Mouse (Mus musculus) forebrain, embryonic 11.5 days (tissue): ENCODE measurements around the gene Wnt1. TPM values are rescaled to one million over a fixed set of nuclear protein-coding genes. Genes with fewer than 3 reads are reported as not detected.

ENCODE experiments used
- ATAC-seq: fragments of 200-750 bp; cut with Nextera tagmentation; replicated peaks from 2 replicates; pipeline ENCODE4 v1.8.0; 2017; ENCODE audit warnings: moderate TSS enrichment; ENCODE audit not compliant: low FRiP score
- DNase-seq: peaks from one replicate; pipeline ENCODE4 v3.0.0-alpha.2; 2017; ENCODE audit warnings: low spot score
- H3K27ac ChIP-seq: fragments of 300-500 bp; sonication (generic); 2 replicates; pipeline ENCODE4 v1.5.1; 2014; ENCODE audit warnings: low read depth, low read length
- H3K27me3 ChIP-seq: fragments of 300-500 bp; sonication (generic); 2 replicates; pipeline ENCODE4 v1.6.1; 2014; ENCODE audit warnings: mild to moderate bottlenecking, low read length, mixed read lengths; ENCODE audit not compliant: control insufficient read depth, insufficient read depth
- H3K36me3 ChIP-seq: fragments of 300-500 bp; sonication (generic); 2 replicates; pipeline ENCODE4 v1.6.1; 2014; ENCODE audit warnings: mild to moderate bottlenecking, low read length, moderate library complexity, mixed read lengths; ENCODE audit not compliant: control insufficient read depth, insufficient read depth
- H3K4me1 ChIP-seq: fragments of 300-500 bp; sonication (generic); replicated peaks from 2 replicates; pipeline ENCODE4 v1.6.1; 2014; ENCODE audit warnings: low read length, mixed read lengths; ENCODE audit not compliant: control insufficient read depth, insufficient read depth
- H3K4me2 ChIP-seq: fragments of 300-500 bp; sonication (generic); 2 replicates; pipeline ENCODE4 v1.6.1; 2014; ENCODE audit warnings: low read depth, mild to moderate bottlenecking, low read length, moderate library complexity, mixed read lengths; ENCODE audit not compliant: severe bottlenecking
- H3K4me3 ChIP-seq: fragments of 300-500 bp; sonication (generic); 2 replicates; pipeline ENCODE4 v1.5.1; 2014; ENCODE audit warnings: low read depth, low read length
- H3K9ac ChIP-seq: fragments of 300-500 bp; sonication (generic); 2 replicates; pipeline ENCODE4 v1.6.1; 2014; ENCODE audit warnings: low read length
- H3K9me3 ChIP-seq: fragments of 300-500 bp; sonication (generic); 2 replicates; pipeline ENCODE4 v1.6.1; 2016; ENCODE audit warnings: low read length, mixed read lengths; ENCODE audit not compliant: control insufficient read depth
- WGBS: fragments of 180-500 bp; shearing (Covaris S2); extraction: QIAGEN DNeasy Blood & Tissue Kit; methylation state at CpG from one replicate; pipeline ENCODE4 v1.1.7; 2014; 5-methylcytosine and 5-hydroxymethylcytosine counted together
- polyA plus RNA-seq: library from polyadenylated mRNA; unstranded; fragments of >200 nt; fragmentation: Nextera tagmentation; extraction: Ambion mirVana; gene quantifications from 2 replicates; pipeline ENCODE4 v1.2.1, GENCODE M21; 2014

Wnt1 gene
- polyA plus RNA-seq, 1 experiment from 2014 or later, result 0.68 TPM

GRCm38 (mm10) chr15:98754125-98754524, 35.5 kb upstream of the Wnt1 start:
- WGBS, result 92% methylated on average over 2 of the region's 2 CpGs
- no peak overlapping the region for H3K4me2 ChIP-seq
- no peaks in the 10 kb centered on the region for H3K27me3 ChIP-seq
- H3K4me3 ChIP-seq, result no peak overlapping the region
- ATAC-seq (no peak), DNase-seq (no peak)
- no peak overlapping the region for H3K27ac ChIP-seq
- H3K9me3 ChIP-seq, result no peaks in the 10 kb centered on the region
- no peak overlapping the region for H3K9ac ChIP-seq
- H3K4me1 ChIP-seq, result peaks cover 1% of the 10 kb centered on the region; the same call in 1 of the 2 replicates
- H3K36me3 ChIP-seq, result no peaks in the 10 kb centered on the region; the same call in 1 of the 2 replicates

DNA sequence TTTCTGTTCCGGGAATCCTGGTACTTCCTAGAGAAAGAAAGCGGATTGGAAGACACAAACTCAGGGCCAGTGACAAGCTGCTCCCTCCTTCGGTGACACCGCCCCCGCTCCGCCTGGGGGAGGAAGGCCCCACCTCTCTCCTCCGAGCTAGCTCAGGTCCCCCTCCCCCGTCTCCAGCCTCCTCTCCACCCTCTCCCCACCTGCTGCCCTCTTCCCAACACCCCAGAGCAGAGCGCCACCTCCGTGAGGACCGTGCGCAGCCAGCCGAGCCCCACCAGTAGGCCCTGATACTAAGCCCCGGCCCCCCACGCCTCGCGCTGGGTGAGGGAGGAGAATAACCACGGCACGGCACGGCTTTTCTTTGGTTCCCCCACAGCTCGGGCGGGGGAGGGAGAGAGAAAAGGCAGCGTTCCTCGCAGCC, 27.4 kb upstream of the Wnt1 start:
- Histone ChIP-seq H3K4me1 (peaks cover 6% of the 10 kb centered on the region), H3K9me3 (no peaks in the 10 kb centered on the region), H3K27me3 (peaks cover 14% of the 10 kb centered on the region), H3K4me3 (peak overlapping the region; percentile 98), H3K27ac (peak overlapping the region; percentile 75; the same call in 1 of the 2 replicates), H3K4me2 (peak overlapping the region; percentile 80), H3K9ac (peak overlapping the region; percentile 93), H3K36me3 (no peaks in the 10 kb centered on the region; the same call in 1 of the 2 replicates)
- WGBS, result 0% methylated on average over 23 of the region's 24 CpGs
- peak; percentile 80 for ATAC-seq
- DNase-seq, result peak; percentile 87

DNA sequence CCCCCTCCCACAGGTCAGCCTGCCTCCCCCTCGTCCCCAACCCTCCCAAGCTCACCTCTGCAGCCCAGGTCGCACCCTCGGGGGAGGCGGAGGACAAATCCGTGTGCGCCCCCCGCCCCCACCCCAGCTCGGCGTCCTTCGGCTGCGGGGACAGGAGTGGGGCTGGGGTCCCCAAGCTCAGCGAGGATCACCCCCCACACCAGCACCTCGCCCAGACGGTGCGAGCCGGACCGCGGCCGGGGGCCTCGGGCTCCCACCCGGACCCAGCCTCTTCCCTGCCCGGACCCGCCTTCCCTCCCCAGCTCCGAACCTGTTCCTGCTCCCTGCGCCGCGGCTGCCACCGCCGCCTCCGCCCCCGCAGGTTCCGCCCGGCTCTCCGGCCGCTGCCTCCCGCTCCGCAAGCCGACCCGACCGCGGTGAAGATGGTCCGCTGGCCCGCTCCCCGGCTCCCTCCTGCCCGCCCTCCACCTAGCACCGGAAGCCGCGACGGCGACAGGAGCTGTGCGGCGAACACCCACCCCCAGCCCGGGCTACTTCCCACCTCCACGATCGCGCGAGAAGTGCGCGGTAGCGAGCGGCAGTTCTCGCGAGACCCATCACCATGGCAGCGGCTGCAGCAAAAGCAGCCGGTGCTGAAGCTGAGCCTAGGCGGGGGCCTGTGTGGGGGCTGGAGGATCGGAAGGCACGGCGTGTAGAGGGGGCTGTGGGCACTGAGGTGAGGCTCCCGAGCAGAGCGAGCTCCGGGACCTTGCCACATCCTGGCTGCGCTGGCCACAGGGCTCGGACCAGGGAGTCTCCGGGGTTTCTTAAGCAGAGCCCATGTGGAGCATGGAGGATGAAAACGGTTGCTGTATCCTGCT, 26.8 kb upstream of the Wnt1 start, which contains the start of gene Arf3:
Arf3 (minus strand) TSS at position 545 of the 860 bp plus-strand sequence.
- Histone ChIP-seq H3K27ac (peak within 1 kb of the TSS; percentile 75), H3K36me3 (no peaks in the 10 kb centered on the region; the same call in 1 of the 2 replicates), H3K27me3 (peaks cover 14% of the 10 kb centered on the region), H3K4me2 (peak within 1 kb of the TSS; percentile 80), H3K4me1 (peaks cover 6% of the 10 kb centered on the region), H3K4me3 (peak within 1 kb of the TSS; percentile 98), H3K9me3 (no peaks in the 10 kb centered on the region), H3K9ac (peak within 1 kb of the TSS; percentile 93)
- ATAC-seq (peak; percentile 95), DNase-seq (peak; percentile 98)
- under 1% methylated on average over 59 of the region's 76 CpGs for WGBS

- no peak for DNase-seq
- no peak overlapping the region for H3K4me2 ChIP-seq
- H3K27ac ChIP-seq, result no peak overlapping the region
- H3K36me3 ChIP-seq, result no peaks in the 10 kb centered on the region
- H3K4me3 ChIP-seq, result no peak overlapping the region
- peaks cover 33% of the 10 kb centered on the region for H3K27me3 ChIP-seq
- H3K9me3 ChIP-seq, result no peaks in the 10 kb centered on the region
- 69% methylated on average over 4 of the region's 4 CpGs for WGBS
- H3K9ac ChIP-seq, result no peak overlapping the region
- H3K4me1 ChIP-seq, result peaks cover 6% of the 10 kb centered on the region
- no peak for ATAC-seq
Observed at GRCm38 (mm10) chr15:98765929-98766328, 23.7 kb upstream of the Wnt1 start.

DNA sequence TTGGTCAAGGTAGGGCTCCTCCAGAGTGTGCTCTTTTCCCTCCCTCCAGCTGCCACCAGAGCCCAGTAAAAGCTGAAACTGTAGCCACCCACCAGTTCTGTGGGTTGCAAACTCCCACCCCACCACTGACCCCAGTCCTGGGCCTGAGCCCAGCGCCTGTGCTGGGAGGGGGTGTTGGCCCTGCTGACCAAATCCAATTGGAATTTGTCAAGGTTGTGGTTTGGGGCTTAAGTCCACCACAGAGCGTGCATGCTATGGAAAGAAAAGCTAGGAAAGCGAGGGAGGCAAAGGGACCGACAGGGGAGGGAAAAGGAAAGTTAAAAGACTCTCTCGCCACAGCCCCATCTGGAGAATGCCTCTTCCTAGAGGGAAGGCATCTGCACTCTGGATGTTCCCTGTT, 21.4 kb upstream of the Wnt1 start:
- WGBS, result 25% methylated on average over 5 of the region's 5 CpGs
- Histone ChIP-seq H3K27ac (no peak overlapping the region), H3K27me3 (peaks cover 56% of the 10 kb centered on the region), H3K4me1 (peaks cover 7% of the 10 kb centered on the region; the same call in 1 of the 2 replicates), H3K36me3 (no peaks in the 10 kb centered on the region), H3K4me3 (no peak overlapping the region), H3K9me3 (no peaks in the 10 kb centered on the region), H3K9ac (no peak overlapping the region), H3K4me2 (no peak overlapping the region)
- DNase-seq, result no peak
- no peak for ATAC-seq

GRCm38 (mm10) chr15:98771813-98772425, 17.7 kb upstream of the Wnt1 start:
- ATAC-seq (no peak), DNase-seq (no peak)
- 2% methylated on average over 12 of the region's 12 CpGs for WGBS
- Histone ChIP-seq H3K36me3 (no peaks in the 10 kb centered on the region), H3K27ac (no peak overlapping the region), H3K9me3 (no peaks in the 10 kb centered on the region), H3K27me3 (peaks cover 79% of the 10 kb centered on the region), H3K4me2 (peak overlapping the region; percentile 19; the same call in 1 of the 2 replicates), H3K4me1 (peaks cover 10% of the 10 kb centered on the region; the same call in 1 of the 2 replicates), H3K9ac (no peak overlapping the region), H3K4me3 (no peak overlapping the region)

- no peak overlapping the region for H3K9ac ChIP-seq
- H3K4me1 ChIP-seq, result peaks cover 13% of the 10 kb centered on the region
- H3K27ac ChIP-seq, result no peak overlapping the region
- H3K9me3 ChIP-seq, result no peaks in the 10 kb centered on the region
- 2% methylated on average over 36 of the region's 36 CpGs for WGBS
- no peaks in the 10 kb centered on the region for H3K36me3 ChIP-seq
- H3K4me2 ChIP-seq, result peak overlapping the region; percentile 19; the same call in 1 of the 2 replicates
- peak; percentile 63 for DNase-seq
- no peak for ATAC-seq
- H3K4me3 ChIP-seq, result no peak overlapping the region
- H3K27me3 ChIP-seq, result peaks cover 86% of the 10 kb centered on the region
Observed at GRCm38 (mm10) chr15:98772511-98773211, 17.0 kb upstream of the Wnt1 start.

DNA sequence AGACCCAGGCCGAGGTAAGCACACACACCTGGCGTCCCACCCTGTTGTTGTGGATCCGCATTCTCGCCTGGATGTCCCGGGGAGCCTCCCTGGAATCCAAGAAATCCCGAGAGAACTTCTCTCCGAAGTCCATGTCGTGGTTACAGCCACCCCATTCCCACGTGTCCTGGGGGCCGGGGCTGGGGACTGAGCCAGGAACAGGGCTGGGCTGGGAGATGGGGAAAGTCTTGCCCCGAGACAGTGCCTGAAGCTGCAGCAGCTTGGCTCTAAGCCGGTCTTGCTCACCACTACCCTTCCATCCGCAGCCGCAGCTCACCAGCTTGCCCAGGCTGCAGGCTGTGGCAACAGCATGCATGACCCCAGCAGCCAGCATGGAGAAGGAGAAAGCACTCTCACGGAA, 15.6 kb upstream of the Wnt1 start:
- H3K4me2 ChIP-seq, result no peak overlapping the region
- ATAC-seq, result no peak
- no peaks in the 10 kb centered on the region for H3K9me3 ChIP-seq
- no peaks in the 10 kb centered on the region for H3K36me3 ChIP-seq
- WGBS, result 3% methylated on average over 15 of the region's 15 CpGs
- peaks cover 97% of the 10 kb centered on the region for H3K27me3 ChIP-seq
- H3K9ac ChIP-seq, result no peak overlapping the region
- H3K4me3 ChIP-seq, result no peak overlapping the region
- H3K4me1 ChIP-seq, result peaks cover 13% of the 10 kb centered on the region
- DNase-seq, result peak; percentile 52
- H3K27ac ChIP-seq, result no peak overlapping the region
